ENCODE assay signal across 15 mouse cellular contexts in the genomic region with DNA sequence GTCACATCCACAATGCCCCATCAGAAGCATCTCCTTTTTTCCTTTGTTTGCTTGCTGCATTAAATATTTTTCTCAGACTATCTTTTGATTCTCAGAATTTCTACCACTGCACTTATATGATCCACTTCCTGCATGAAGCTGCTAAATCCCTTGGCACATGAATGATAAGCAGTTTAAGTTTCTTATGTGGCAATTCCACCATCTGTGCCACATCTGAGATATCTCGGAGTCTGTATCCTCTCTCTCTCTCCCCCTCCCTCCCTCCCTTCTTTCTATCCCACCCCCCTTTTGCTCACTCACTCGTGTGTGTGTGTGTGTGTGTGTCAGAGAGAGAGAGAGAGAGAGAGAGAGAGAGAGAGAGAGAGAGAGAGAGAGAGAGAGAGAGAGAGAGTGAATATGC. TPM values are rescaled to one million over a fixed set of nuclear protein-coding genes. Genes with fewer than 3 reads are reported as not detected.
A peak's percentile ranks its signal among the peaks of the same experiment; 100 is the strongest.
DNase-seq lines count a peak whose midpoint lies in the region; ATAC-seq and TF ChIP-seq lines count a peak whose summit lies in the region.
"Had no signal": no experiment of that assay in that cellular context is flagged by ENCODE, and none has a peak within 500 bp of the region (broad histone marks: within the 10 kb centered on the region; RNA-seq: fewer than 3 reads in every experiment).

No protein-coding gene starts in this region.

- H3K4me3 ChIP-seq in forebrain, embryonic 15.5 days = no peak overlapping the region
- H3K4me3 ChIP-seq in forebrain, embryonic 10.5 days = no peak overlapping the region
- H3K4me3 ChIP-seq in forebrain, postnatal 0 days (ENCODE audit: low read depth, low read length) = no peak overlapping the region
- H3K4me3 ChIP-seq in forebrain, embryonic 13.5 days = no peak overlapping the region
- H3K4me3 ChIP-seq: embryonic facial prominence, embryonic 10.5 days; embryonic facial prominence, embryonic 12.5 days had no signal

- TF ChIP-seq CTCF in forebrain, postnatal 0 days (IDR thresholded peaks at IDR 0.05; ENCODE audit: low read depth) = no peak

- no peak for DNase-seq in forebrain, embryonic 10.5 days (ENCODE audit: extremely low spot score, low spot score)
- peak; percentile 39 for DNase-seq in forebrain, postnatal 0 days
- no peak for DNase-seq in right cerebral cortex, adult 2 months (ENCODE audit: low spot score in 2 of 2)
- DNase-seq: adrenal gland, adult 2 months; adrenal gland, postnatal 10 days; adrenal gland, postnatal 25 days; cerebellum, adult 11-12 months; cerebellum, adult 2 months; cerebellum, adult 9-10 months; cerebellum, postnatal 10 days; cerebellum, postnatal 25 days had no signal

- H3K9me3 ChIP-seq in forebrain, embryonic 15.5 days = no peaks in the 10 kb centered on the region
- H3K9me3 ChIP-seq in forebrain, embryonic 10.5 days = no peaks in the 10 kb centered on the region
- no peaks in the 10 kb centered on the region for H3K9me3 ChIP-seq in forebrain, postnatal 0 days (ENCODE audit: low read length)
- H3K9me3 ChIP-seq in forebrain, embryonic 13.5 days (replicated peaks) = no peaks in the 10 kb centered on the region
- H3K9me3 ChIP-seq: embryonic facial prominence, embryonic 10.5 days; embryonic facial prominence, embryonic 12.5 days had no signal

- no peak overlapping the region for H3K9ac ChIP-seq in forebrain, embryonic 15.5 days (replicated peaks)
- H3K9ac ChIP-seq in forebrain, postnatal 0 days = no peak overlapping the region
- no peak overlapping the region for H3K9ac ChIP-seq in forebrain, embryonic 13.5 days
- H3K9ac ChIP-seq: embryonic facial prominence, embryonic 12.5 days had no signal

- 43% methylated on average over 1 of the region's 2 CpGs for WGBS in forebrain, embryonic 15.5 days
- WGBS in forebrain, embryonic 10.5 days = 86% methylated on average over 1 of the region's 2 CpGs
- 12% methylated on average over 2 of the region's 2 CpGs for WGBS in forebrain, postnatal 0 days
- WGBS in forebrain, embryonic 13.5 days = 42% methylated on average over 2 of the region's 2 CpGs

- no peak overlapping the region for H3K4me2 ChIP-seq in forebrain, embryonic 15.5 days (replicated peaks)
- no peak overlapping the region for H3K4me2 ChIP-seq in forebrain, postnatal 0 days (ENCODE audit: low read depth)
- no peak overlapping the region for H3K4me2 ChIP-seq in forebrain, embryonic 13.5 days
- H3K4me2 ChIP-seq: embryonic facial prominence, embryonic 12.5 days had no signal

- no peak for ATAC-seq in forebrain, embryonic 15.5 days (replicated peaks)
- no peak for ATAC-seq in forebrain, postnatal 0 days
- no peak for ATAC-seq in forebrain, embryonic 13.5 days

- H3K27ac ChIP-seq in forebrain, embryonic 15.5 days (replicated peaks) = peak overlapping the region; percentile 38
- no peak overlapping the region for H3K27ac ChIP-seq in forebrain, embryonic 10.5 days
- no peak overlapping the region for H3K27ac ChIP-seq in forebrain, postnatal 0 days (ENCODE audit: low read depth, low read length)
- no peak overlapping the region for H3K27ac ChIP-seq in forebrain, embryonic 13.5 days
- H3K27ac ChIP-seq: embryonic facial prominence, embryonic 10.5 days; embryonic facial prominence, embryonic 12.5 days had no signal

- H3K27me3 ChIP-seq in forebrain, embryonic 15.5 days = no peaks in the 10 kb centered on the region
- no peaks in the 10 kb centered on the region for H3K27me3 ChIP-seq in forebrain, embryonic 10.5 days (ENCODE audit: poor library complexity, severe bottlenecking)
- H3K27me3 ChIP-seq in forebrain, postnatal 0 days (ENCODE audit: insufficient read depth, low read length) = no peaks in the 10 kb centered on the region
- H3K27me3 ChIP-seq in forebrain, embryonic 13.5 days = no peaks in the 10 kb centered on the region
- H3K27me3 ChIP-seq: embryonic facial prominence, embryonic 12.5 days had no signal

- no peaks in the 10 kb centered on the region for H3K36me3 ChIP-seq in forebrain, embryonic 15.5 days
- H3K36me3 ChIP-seq in forebrain, embryonic 10.5 days (replicated peaks) = no peaks in the 10 kb centered on the region
- H3K36me3 ChIP-seq in forebrain, postnatal 0 days (ENCODE audit: insufficient read depth) = no peaks in the 10 kb centered on the region
- H3K36me3 ChIP-seq in forebrain, embryonic 13.5 days (ENCODE audit: poor library complexity, severe bottlenecking) = no peaks in the 10 kb centered on the region
- H3K36me3 ChIP-seq: embryonic facial prominence, embryonic 10.5 days; embryonic facial prominence, embryonic 12.5 days had no signal

- H3K4me1 ChIP-seq in forebrain, embryonic 15.5 days = peaks cover 14% of the 10 kb centered on the region
- no peaks in the 10 kb centered on the region for H3K4me1 ChIP-seq in forebrain, embryonic 10.5 days
- H3K4me1 ChIP-seq in forebrain, postnatal 0 days (ENCODE audit: insufficient read depth) = no peaks in the 10 kb centered on the region
- H3K4me1 ChIP-seq in forebrain, embryonic 13.5 days = peaks cover 13% of the 10 kb centered on the region
- H3K4me1 ChIP-seq: embryonic facial prominence, embryonic 10.5 days; embryonic facial prominence, embryonic 12.5 days had no signal

RNA-seq across cellular contexts. Expression of gene Tamm41, which starts 10.1 kb away (rescaled TPM):
- polyA plus RNA-seq in forebrain, embryonic 15.5 days (2015; fragmentation: Nextera tagmentation; extraction: Ambion mirVana) = 61.2 and 68.0 TPM in 2 replicates
- polyA plus RNA-seq in forebrain, embryonic 10.5 days (2016; fragmentation: Nextera tagmentation; extraction: Ambion mirVana) = 103 and 104 TPM in 2 replicates
- total RNA-seq in forebrain, postnatal 0 days (2014; rRNA removed) = 33.7 and 37.5 TPM in 2 replicates
- 49.0 and 54.4 TPM in 2 replicates for polyA plus RNA-seq in forebrain, postnatal 0 days (2015; fragmentation: Nextera tagmentation; extraction: Ambion mirVana)
- polyA plus RNA-seq in forebrain, embryonic 13.5 days (2015; fragmentation: Nextera tagmentation; extraction: Ambion mirVana) = 70.9 and 72.4 TPM in 2 replicates
